Mouse (Mus musculus): ENCODE measurements at regions not wholly inside any gene's neighbourhood (a gene's known extent, or its start where the extent isn't known, plus 50 kb on each side); places are given as distances from the start of the nearest gene placed in this dataset.

- DNase-seq (ENCODE audit: low read depth, low spot score), result peak; percentile 13
These were observed 1208.9 kb upstream of the G6pd2 start for GRCm38 (mm10) chr5:60599460-60600299.

DNA sequence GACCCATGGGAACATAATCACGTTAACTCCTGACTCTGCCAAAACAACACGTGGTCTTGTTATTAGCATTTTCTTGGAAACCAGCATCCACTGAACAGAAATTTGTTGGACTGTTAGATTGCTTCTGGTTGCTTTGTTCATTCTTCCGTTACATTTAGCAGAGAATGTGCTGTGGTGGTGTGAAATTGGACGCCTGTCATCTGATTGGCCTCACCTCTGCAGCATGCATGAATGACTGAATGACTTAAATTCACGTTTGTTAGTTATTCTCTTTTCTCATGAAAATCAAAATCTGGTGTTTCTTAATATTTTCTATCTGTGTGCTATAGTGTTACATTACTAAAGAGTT is 1208.3 kb upstream of the G6pd2 start:
- no peak for DNase-seq (ENCODE audit: low read depth, low spot score)

GRCm38 (mm10) chr5:60608943-60609614 is 1199.5 kb upstream of the G6pd2 start:
- peak; percentile 32 for DNase-seq (ENCODE audit: low read depth, low spot score)
